Mouse (Mus musculus) CH12.LX (cell line): Measurements from ENCODE around the gene Larp4b. TPM values are rescaled to one million over a fixed set of nuclear protein-coding genes. Genes with fewer than 3 reads are reported as not detected.

Source experiments
- DNase-seq: peaks from one replicate; pipeline ENCODE4 v3.0.0-alpha.2; 2013; ENCODE audit errors: extremely low read depth
- H3K27ac ChIP-seq: 2 replicates; pipeline ENCODE4 v1.5.1; 2012; ENCODE audit warnings: low read depth, mild to moderate bottlenecking, control low read depth, moderate library complexity; ENCODE audit not compliant: insufficient read depth
- H3K27me3 ChIP-seq: replicated peaks from 2 replicates; pipeline ENCODE3; 2012; ENCODE audit warnings: inconsistent platforms
- H3K36me3 ChIP-seq, 2 experiments: replicated peaks in 1 of 2; 2 replicates each; pipeline versions ENCODE3 to v1.6.1; 2012; ENCODE audit warnings: inconsistent platforms in 1 of 2, low read length in 1 of 2, mild to moderate bottlenecking in 1 of 2, mixed read lengths in 1 of 2, moderate library complexity in 1 of 2; ENCODE audit not compliant: control insufficient read depth in 1 of 2, insufficient read depth in 1 of 2
- H3K4me1 ChIP-seq, 2 experiments: 2 replicates each; pipeline ENCODE4 v1.6.1; 2012; ENCODE audit warnings: inconsistent platforms in 1 of 2, moderate library complexity in 1 of 2; ENCODE audit not compliant: insufficient read depth in 2 of 2, control insufficient read depth in 1 of 2
- H3K4me2 ChIP-seq: 2 replicates; pipeline ENCODE4 v1.6.1; 2012; ENCODE audit warnings: low read depth, mild to moderate bottlenecking, control low read depth; ENCODE audit not compliant: poor library complexity, insufficient read depth, severe bottlenecking
- H3K4me3 ChIP-seq, 3 experiments: fragments of 150-350 bp in 1 of 3; sonication (generic) in 1 of 3; replicated peaks in 1 of 3; 2 replicates each; pipeline versions ENCODE3 to v1.5.1; 2011 to 2012; ENCODE audit warnings: low read depth in 2 of 3, low read length in 2 of 3, mild to moderate bottlenecking in 2 of 3, moderate library complexity in 2 of 3, control low read depth in 1 of 3, improper control_type of control experiment in 1 of 3, inconsistent platforms in 1 of 3, mixed read lengths in 1 of 3; ENCODE audit not compliant: poor library complexity in 1 of 3
- H3K79me2 ChIP-seq: replicated peaks from 2 replicates; pipeline ENCODE4 v1.6.1; 2012; ENCODE audit warnings: mild to moderate bottlenecking, moderate library complexity; ENCODE audit not compliant: control insufficient read depth, poor library complexity, insufficient read depth, severe bottlenecking; ENCODE audit errors: extremely low read depth
- H3K9ac ChIP-seq: 2 replicates; pipeline ENCODE4 v1.6.1; 2012; ENCODE audit warnings: low read depth, mild to moderate bottlenecking, control low read depth, moderate library complexity; ENCODE audit not compliant: insufficient read depth
- H3K9me3 ChIP-seq: replicated peaks from 2 replicates; pipeline ENCODE3; 2012; ENCODE audit warnings: low read length, inconsistent platforms, mixed read lengths
- BHLHE40 ChIP-seq: IDR thresholded peaks from 2 replicates; pipeline ENCODE4 v1.6.1; 2011; ENCODE audit warnings: mild to moderate bottlenecking, low read depth, low read length, improper control_type of control experiment
- CHD1 ChIP-seq: IDR thresholded peaks from 2 replicates; pipeline ENCODE4 v1.6.1; 2012; ENCODE audit warnings: low read depth, low read length, improper control_type of control experiment, inconsistent platforms
- CTCF ChIP-seq, 2 experiments: IDR thresholded peaks in 1 of 2; conservative IDR thresholded peaks in 1 of 2; 2 replicates each; pipeline ENCODE4 v1.5.1; 2011 to 2012; ENCODE audit warnings: low read depth in 2 of 2, low read length in 2 of 2, improper control_type of control experiment in 1 of 2, inconsistent platforms in 1 of 2, mild to moderate bottlenecking in 1 of 2, moderate library complexity in 1 of 2
- ELF1 ChIP-seq: IDR thresholded peaks from 2 replicates; pipeline ENCODE4 v1.6.1; 2014; ENCODE audit warnings: low read depth, mild to moderate bottlenecking, inconsistent platforms, low read length, improper control_type of control experiment
- EP300 ChIP-seq: IDR thresholded peaks from 2 replicates; pipeline ENCODE4 v1.6.1; 2011; ENCODE audit warnings: low read length, improper control_type of control experiment
- ETS1 ChIP-seq: conservative IDR thresholded peaks from 2 replicates; pipeline ENCODE4 v1.6.1; 2012; ENCODE audit warnings: low read depth, mild to moderate bottlenecking, inconsistent platforms, low read length, improper control_type of control experiment, moderate library complexity
- HCFC1 ChIP-seq: IDR thresholded peaks from 2 replicates; pipeline ENCODE4 v1.6.1; 2012; ENCODE audit warnings: low read depth, mild to moderate bottlenecking, inconsistent platforms, low read length, improper control_type of control experiment
- IRF4 ChIP-seq: IDR thresholded peaks from 2 replicates; pipeline ENCODE4 v1.6.1; 2014; ENCODE audit warnings: low read depth, mild to moderate bottlenecking, inconsistent platforms, low read length, improper control_type of control experiment
- JUND ChIP-seq: conservative IDR thresholded peaks from 2 replicates; pipeline ENCODE4 v1.6.1; 2011; ENCODE audit warnings: low read depth, low read length, improper control_type of control experiment
- KAT2A ChIP-seq: IDR thresholded peaks from 2 replicates; pipeline ENCODE4 v1.6.1; 2012; ENCODE audit warnings: low read length, improper control_type of control experiment, inconsistent platforms; ENCODE audit not compliant: insufficient replicate concordance
- MAFK ChIP-seq: IDR thresholded peaks from 2 replicates; pipeline ENCODE4 v1.6.1; 2011; ENCODE audit warnings: low read length, improper control_type of control experiment; ENCODE audit not compliant: insufficient replicate concordance
- MEF2A ChIP-seq: IDR thresholded peaks from 2 replicates; pipeline ENCODE4 v1.6.1; 2014; ENCODE audit warnings: low read depth, mild to moderate bottlenecking, inconsistent platforms, low read length, improper control_type of control experiment, borderline replicate concordance
- MXI1 ChIP-seq: IDR thresholded peaks from 2 replicates; pipeline ENCODE4 v1.6.1; 2011; ENCODE audit warnings: mild to moderate bottlenecking, low read depth, low read length, improper control_type of control experiment
- MYC ChIP-seq: IDR thresholded peaks from 2 replicates; pipeline ENCODE4 v1.6.1; 2011; ENCODE audit warnings: low read depth, mild to moderate bottlenecking, improper control_type of control experiment, low read length
- NELFE ChIP-seq: IDR thresholded peaks from 2 replicates; pipeline ENCODE4 v1.6.1; 2011; ENCODE audit warnings: low read depth, low read length, improper control_type of control experiment
- NRF1 ChIP-seq: IDR thresholded peaks from 2 replicates; pipeline ENCODE4 v1.6.1; 2014; ENCODE audit warnings: low read depth, mild to moderate bottlenecking, inconsistent platforms, low read length, improper control_type of control experiment, moderate library complexity
- PAX5 ChIP-seq: IDR thresholded peaks from 2 replicates; pipeline ENCODE4 v1.6.1; 2012; ENCODE audit warnings: low read length, inconsistent platforms, mixed read lengths
- POLR2A ChIP-seq: IDR thresholded peaks from 2 replicates; pipeline ENCODE4 v1.6.1; 2011; ENCODE audit warnings: low read depth, mild to moderate bottlenecking, improper control_type of control experiment, low read length
- POLR2AphosphoS2 ChIP-seq: IDR thresholded peaks from 2 replicates; pipeline ENCODE4 v1.6.1; 2011; ENCODE audit warnings: low read depth, low read length, improper control_type of control experiment
- RAD21 ChIP-seq: IDR thresholded peaks from 2 replicates; pipeline ENCODE4 v1.6.1; 2011; ENCODE audit warnings: low read depth, mild to moderate bottlenecking, low read length, improper control_type of control experiment, moderate library complexity
- RCOR1 ChIP-seq: conservative IDR thresholded peaks from 2 replicates; pipeline ENCODE4 v1.6.1; 2012; ENCODE audit warnings: low read depth, mild to moderate bottlenecking, inconsistent platforms, low read length, improper control_type of control experiment
- SMC3 ChIP-seq: IDR thresholded peaks from 2 replicates; pipeline ENCODE4 v1.6.1; 2011; ENCODE audit warnings: low read depth, low read length, improper control_type of control experiment
- TBP ChIP-seq: conservative IDR thresholded peaks from 2 replicates; pipeline ENCODE4 v1.6.1; 2011; ENCODE audit warnings: low read depth, low read length, improper control_type of control experiment
- TCF12 ChIP-seq: IDR thresholded peaks from 2 replicates; pipeline ENCODE4 v1.6.1; 2014; ENCODE audit warnings: low read depth, mild to moderate bottlenecking, inconsistent platforms, low read length, improper control_type of control experiment
- UBTF ChIP-seq: IDR thresholded peaks from 2 replicates; pipeline ENCODE4 v1.6.1; 2012; ENCODE audit warnings: low read depth, mild to moderate bottlenecking, inconsistent platforms, low read length, improper control_type of control experiment, moderate library complexity
- USF1 ChIP-seq: IDR thresholded peaks from 2 replicates; pipeline ENCODE4 v1.6.1; 2014; ENCODE audit warnings: low read depth, mild to moderate bottlenecking, inconsistent platforms, low read length, improper control_type of control experiment
- USF2 ChIP-seq: conservative IDR thresholded peaks from 2 replicates; pipeline ENCODE4 v1.6.1; 2011; ENCODE audit warnings: low read depth, low read length, improper control_type of control experiment
- ZC3H11A ChIP-seq: IDR thresholded peaks from 2 replicates; pipeline ENCODE4 v1.6.1; 2012; ENCODE audit warnings: low read depth, mild to moderate bottlenecking, inconsistent platforms, low read length, improper control_type of control experiment
- ZKSCAN1 ChIP-seq: IDR thresholded peaks from 2 replicates; pipeline ENCODE4 v1.6.1; 2012; ENCODE audit warnings: low read depth, inconsistent platforms, low read length, improper control_type of control experiment, borderline replicate concordance
- ZMIZ1 ChIP-seq: IDR thresholded peaks from 2 replicates; pipeline ENCODE4 v1.6.1; 2012; ENCODE audit warnings: low read depth, mild to moderate bottlenecking, inconsistent platforms, low read length, improper control_type of control experiment
- ZNF384 ChIP-seq: IDR thresholded peaks from 2 replicates; pipeline ENCODE4 v1.6.1; 2012; ENCODE audit warnings: low read depth, low read length, improper control_type of control experiment, inconsistent platforms
- dilution Hi-C: fragments of 300-500 bp; cut with MboI; formaldehyde crosslinking; loops from 2 replicates; pipeline ENCODE4 v1.14.3; 2020; ENCODE audit warnings: low sequenced_read_pairs; ENCODE audit not compliant: extremely low pct_unique_long_range_greater_than_20kb, extremely low pct_ligation_motif_present
- in situ Hi-C: fragments of 300-500 bp; cut with MboI; formaldehyde crosslinking; loops from 3 replicates; pipeline ENCODE4 v1.14.3; 2019; ENCODE audit warnings: low sequenced_read_pairs, low pct_ligation_motif_present, low pct_unique_long_range_greater_than_20kb, mixed read lengths
- polyA plus RNA-seq: library from polyadenylated mRNA; unstranded; fragments of >175 nt; gene quantifications from 2 replicates; pipeline ENCODE4 v1.2.1, GENCODE M21; 2012; ENCODE audit warnings: low read depth; ENCODE audit not compliant: insufficient read length
- total RNA-seq, 2 experiments: library from RNA; depleted of rRNA; stranded (reverse); fragments of 300-350 nt in 1 of 2; fragments of >200 nt in 1 of 2; gene quantifications; 2 replicates each; pipeline ENCODE4 v1.2.3; 2012 to 2014

Gene Larp4b
- total and polyA plus RNA-seq, 3 experiments, result 57.9 to 63.3 (median 58.3) TPM

DNA sequence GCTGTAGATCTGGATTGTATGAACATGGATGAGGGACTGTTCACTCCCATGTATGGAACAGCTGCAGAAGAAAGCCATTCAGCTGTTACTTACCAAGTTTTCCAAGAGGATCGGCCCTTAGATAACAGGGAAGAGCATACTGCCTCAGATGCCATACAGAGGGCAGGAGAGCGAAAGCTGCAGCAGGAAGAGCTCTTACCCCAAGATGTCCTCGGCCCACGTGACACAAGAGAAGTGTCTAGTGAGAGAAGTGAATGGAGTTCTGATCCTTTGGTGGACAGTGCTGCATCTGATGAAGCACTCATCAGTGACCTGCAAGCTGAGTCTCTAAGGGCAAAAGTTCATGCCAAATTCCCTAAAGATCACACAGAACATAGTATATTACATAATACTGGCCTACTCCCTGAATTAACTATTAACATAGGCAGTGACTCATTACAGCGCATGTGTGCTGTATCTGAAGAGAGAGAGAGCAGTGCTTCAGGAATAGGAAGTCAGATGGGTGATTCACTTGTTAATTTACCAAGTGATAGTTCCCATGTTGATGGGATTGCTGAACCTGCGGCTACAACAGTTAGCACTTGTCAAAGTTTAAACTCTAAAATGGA, 35.1 kb downstream of the Larp4b start:
- Histone ChIP-seq H3K27me3 (no peaks in the 10 kb centered on the region), H3K79me2 (peaks cover 8% of the 10 kb centered on the region; the same call in 1 of the 2 replicates), H3K36me3 (peaks cover 54 to 79% of the 10 kb centered on the region in 2 experiments), H3K9me3 (no peaks in the 10 kb centered on the region), H3K4me2 (no peak overlapping the region), H3K9ac (no peak overlapping the region), H3K4me1 (peaks cover 5 to 44% of the 10 kb centered on the region in 2 experiments), H3K27ac (no peak overlapping the region), H3K4me3 (no peak overlapping the region)
- in situ Hi-C loops, result no loop called here
- dilution Hi-C loops, result no loop called here
- no peak for DNase-seq
- TF ChIP-seq ZC3H11A (no peak), ZNF384 (no peak), ETS1 (no peak), IRF4 (no peak), JUND (no peak), NRF1 (no peak), KAT2A (no peak), HCFC1 (no peak), BHLHE40 (no peak), TBP (no peak), RAD21 (no peak), ZMIZ1 (no peak), USF2 (no peak), ELF1 (no peak), MYC (no peak), MXI1 (no peak), ZKSCAN1 (no peak), CHD1 (no peak), MAFK (no peak), SMC3 (no peak)

GRCm38 (mm10) chr13:9134421-9134820, 40.7 kb downstream of the Larp4b start:
- no peak overlapping the region for H3K9ac ChIP-seq
- H3K27me3 ChIP-seq, result no peaks in the 10 kb centered on the region
- TF ChIP-seq CTCF (conservative IDR thresholded peaks at IDR 0.05 in 1 of 2, IDR thresholded peaks at IDR 0.05 in 1 of 2; ENCODE audit: low read depth in 2 of 2, low read length in 2 of 2) (no peak), NELFE (no peak), IRF4 (peak; percentile 56; the same call in 1 of the 2 replicates), PAX5 (no peak), EP300 (peak; percentile 10; the same call in 1 of the 2 replicates), RCOR1 (no peak), CHD1 (peak; percentile 57; the same call in 1 of the 2 replicates), ETS1 (no peak; the same call in 1 of the 2 replicates), POLR2A (no peak), RAD21 (no peak), POLR2AphosphoS2 (no peak), BHLHE40 (peak; percentile 45), KAT2A (no peak), MEF2A (0 out of 2 replicates have a peak, but pooled peaks have one; percentile 25), ZMIZ1 (no peak), TCF12 (0 out of 2 replicates have a peak, but pooled peaks have one; percentile 28), MXI1 (no peak), USF1 (no peak), UBTF (no peak)
- no peak for DNase-seq
- peaks cover 17 to 55% of the 10 kb centered on the region in 2 experiments for H3K4me1 ChIP-seq
- peaks cover 40 to 66% of the 10 kb centered on the region in 2 experiments for H3K36me3 ChIP-seq
- no peak overlapping the region for H3K4me2 ChIP-seq
- dilution Hi-C loops, result no loop called here
- no peaks in the 10 kb centered on the region for H3K9me3 ChIP-seq
- H3K27ac ChIP-seq, result no peak overlapping the region; the same call in 1 of the 2 replicates
- in situ Hi-C loops, result no loop called here
- H3K4me3 ChIP-seq, result no peak overlapping the region
- H3K79me2 ChIP-seq, result peaks cover 13% of the 10 kb centered on the region
